10 mouse cellular contexts compared by ENCODE assay signal in the genomic region with DNA sequence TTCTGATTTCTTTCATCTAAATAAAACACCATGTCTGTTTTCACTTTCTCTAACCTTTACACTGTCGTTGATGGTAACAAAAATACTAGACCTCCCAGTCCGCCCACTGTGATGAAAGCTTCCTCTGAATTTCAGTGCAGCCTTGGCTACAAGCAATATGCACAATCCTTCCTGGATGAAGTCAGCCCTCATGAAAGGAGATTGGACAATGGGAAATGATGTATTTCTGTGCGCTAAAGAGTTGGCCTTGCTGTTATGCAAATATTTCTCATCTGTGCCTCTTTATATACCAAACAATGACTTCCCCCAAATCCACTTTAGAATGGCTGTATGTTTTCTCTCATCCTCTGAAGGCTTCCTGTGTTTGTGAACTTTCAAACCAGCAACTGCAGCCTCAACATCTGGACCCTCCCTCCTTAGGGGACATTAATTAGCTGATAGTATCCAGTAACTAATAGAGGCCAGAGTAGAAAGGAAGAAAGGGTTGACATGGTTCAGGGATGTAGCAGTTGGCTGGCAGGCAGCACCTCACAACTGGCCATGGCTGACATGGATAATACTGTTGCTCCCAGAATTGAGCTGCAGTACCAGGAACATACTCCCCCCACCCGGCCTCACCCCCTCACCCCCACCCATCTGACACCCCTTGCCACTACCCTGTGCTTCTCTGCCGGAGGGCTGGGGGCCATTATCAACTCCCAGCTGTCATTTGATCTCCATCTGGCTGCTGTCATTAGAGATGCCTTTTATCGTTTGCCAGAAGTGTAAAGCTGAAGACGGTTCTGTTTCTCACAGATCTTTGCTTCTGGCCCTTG. TPM values are rescaled to one million over a fixed set of nuclear protein-coding genes. Genes with fewer than 3 reads are reported as not detected.
A peak's percentile ranks its signal among the peaks of the same experiment; 100 is the strongest.
DNase-seq lines count a peak whose midpoint lies in the region; ATAC-seq lines count a peak whose summit lies in the region.
"Had no signal": no experiment of that assay in that cellular context is flagged by ENCODE, and none has a peak within 500 bp of the region (broad histone marks: within the 10 kb centered on the region; RNA-seq: fewer than 3 reads in every experiment).

No protein-coding gene starts in this region.

- no peaks in the 10 kb centered on the region for H3K36me3 ChIP-seq in limb, embryonic 11.5 days (ENCODE audit: control insufficient read depth, insufficient read depth, low read length)
- H3K36me3 ChIP-seq in limb, embryonic 10.5 days: no peaks in the 10 kb centered on the region
- H3K36me3 ChIP-seq in forebrain, embryonic 14.5 days (ENCODE audit: control insufficient read depth, insufficient read depth, low read length): no peaks in the 10 kb centered on the region
- H3K36me3 ChIP-seq in liver, embryonic 12.5 days: no peaks in the 10 kb centered on the region
- no peaks in the 10 kb centered on the region for H3K36me3 ChIP-seq in neural tube, embryonic 15.5 days
- H3K36me3 ChIP-seq in heart, embryonic 11.5 days (ENCODE audit: control insufficient read depth, insufficient read depth, low read length): no peaks in the 10 kb centered on the region
- H3K36me3 ChIP-seq: heart, embryonic 12.5 days had no signal

- no peak for DNase-seq in limb, embryonic 11.5 days (ENCODE audit: low spot score)
- DNase-seq in limb, embryonic 10.5 days (ENCODE audit: low spot score): no peak
- DNase-seq in forebrain, embryonic 14.5 days (ENCODE audit: low spot score): peak; percentile 67
- DNase-seq in cerebellum, adult 11 months: no peak
- DNase-seq in natural killer cell, adult 2 months (ENCODE audit: low spot score in 2 of 2): no peak
- DNase-seq: adrenal gland, postnatal 25 days had no signal

- H3K4me2 ChIP-seq in limb, embryonic 11.5 days (ENCODE audit: low read depth, severe bottlenecking): no peak overlapping the region
- H3K4me2 ChIP-seq in forebrain, embryonic 14.5 days (ENCODE audit: low read length): no peak overlapping the region
- peak overlapping the region; percentile 29 for H3K4me2 ChIP-seq in liver, embryonic 12.5 days
- H3K4me2 ChIP-seq in neural tube, embryonic 15.5 days: no peak overlapping the region
- H3K4me2 ChIP-seq in heart, embryonic 11.5 days: no peak overlapping the region
- H3K4me2 ChIP-seq: heart, embryonic 12.5 days had no signal

- H3K9me3 ChIP-seq in limb, embryonic 11.5 days (ENCODE audit: control insufficient read depth, low read length): no peaks in the 10 kb centered on the region
- H3K9me3 ChIP-seq in limb, embryonic 10.5 days (replicated peaks): no peaks in the 10 kb centered on the region
- no peaks in the 10 kb centered on the region for H3K9me3 ChIP-seq in forebrain, embryonic 14.5 days (replicated peaks; ENCODE audit: control insufficient read depth, low read length)
- no peaks in the 10 kb centered on the region for H3K9me3 ChIP-seq in liver, embryonic 12.5 days (replicated peaks)
- no peaks in the 10 kb centered on the region for H3K9me3 ChIP-seq in neural tube, embryonic 15.5 days (replicated peaks)
- H3K9me3 ChIP-seq in heart, embryonic 11.5 days (replicated peaks; ENCODE audit: control insufficient read depth, low read length): no peaks in the 10 kb centered on the region
- H3K9me3 ChIP-seq: heart, embryonic 12.5 days had no signal

- 27% methylated on average over 7 of the region's 7 CpGs for WGBS in limb, embryonic 11.5 days
- 35% methylated on average over 7 of the region's 7 CpGs for WGBS in limb, embryonic 10.5 days
- WGBS in forebrain, embryonic 14.5 days: 32% methylated on average over 7 of the region's 7 CpGs
- WGBS in liver, embryonic 12.5 days (ENCODE audit: insufficient replicate concordance): 35% methylated on average over 7 of the region's 7 CpGs
- WGBS in neural tube, embryonic 15.5 days: 26% methylated on average over 7 of the region's 7 CpGs
- WGBS in heart, embryonic 11.5 days (ENCODE audit: insufficient replicate concordance): 40% methylated on average over 7 of the region's 7 CpGs

- no peak overlapping the region for H3K27ac ChIP-seq in limb, embryonic 11.5 days (replicated peaks; ENCODE audit: low read depth, low read length)
- no peak overlapping the region for H3K27ac ChIP-seq in limb, embryonic 10.5 days
- H3K27ac ChIP-seq in forebrain, embryonic 14.5 days (ENCODE audit: low read depth, low read length): no peak overlapping the region
- H3K27ac ChIP-seq in liver, embryonic 12.5 days: peak overlapping the region; percentile 78
- H3K27ac ChIP-seq in neural tube, embryonic 15.5 days (replicated peaks): 0 out of 2 replicates have a peak overlapping the region, but pooled peaks have one; percentile 6
- no peak overlapping the region for H3K27ac ChIP-seq in heart, embryonic 11.5 days (ENCODE audit: low read depth, low read length)

- no peaks in the 10 kb centered on the region for H3K27me3 ChIP-seq in limb, embryonic 11.5 days (ENCODE audit: control insufficient read depth, insufficient read depth, low read length)
- H3K27me3 ChIP-seq in limb, embryonic 10.5 days (ENCODE audit: low read depth, poor library complexity, severe bottlenecking): no peaks in the 10 kb centered on the region
- no peaks in the 10 kb centered on the region for H3K27me3 ChIP-seq in forebrain, embryonic 14.5 days (replicated peaks; ENCODE audit: control insufficient read depth, insufficient read depth, low read length)
- no peaks in the 10 kb centered on the region for H3K27me3 ChIP-seq in liver, embryonic 12.5 days (replicated peaks)
- no peaks in the 10 kb centered on the region for H3K27me3 ChIP-seq in neural tube, embryonic 15.5 days (replicated peaks)
- no peaks in the 10 kb centered on the region for H3K27me3 ChIP-seq in heart, embryonic 11.5 days (ENCODE audit: control insufficient read depth, insufficient read depth, low read length)
- H3K27me3 ChIP-seq: heart, embryonic 12.5 days had no signal

- no peak overlapping the region for H3K9ac ChIP-seq in limb, embryonic 11.5 days (ENCODE audit: low read length)
- no peak overlapping the region for H3K9ac ChIP-seq in forebrain, embryonic 14.5 days (ENCODE audit: low read length)
- peak overlapping the region; percentile 48 for H3K9ac ChIP-seq in liver, embryonic 12.5 days
- H3K9ac ChIP-seq in neural tube, embryonic 15.5 days (replicated peaks): no peak overlapping the region
- no peak overlapping the region for H3K9ac ChIP-seq in heart, embryonic 11.5 days (ENCODE audit: low read depth, low read length)
- H3K9ac ChIP-seq: heart, embryonic 12.5 days had no signal

- ATAC-seq in limb, embryonic 11.5 days (ENCODE audit: insufficient number of reproducible peaks, low FRiP score, low TSS enrichment, low read depth): 0 out of 2 replicates have a peak, but pooled peaks have one; percentile 39
- ATAC-seq in forebrain, embryonic 14.5 days: peak; percentile 83
- ATAC-seq in liver, embryonic 12.5 days: peak; percentile 86
- ATAC-seq in neural tube, embryonic 15.5 days (ENCODE audit: low FRiP score): peak; percentile 72; the same call in 1 of the 2 replicates
- no peak; the same call in 1 of the 2 replicates for ATAC-seq in heart, embryonic 11.5 days (replicated peaks; ENCODE audit: insufficient number of reproducible peaks, low FRiP score, low TSS enrichment)

- H3K4me1 ChIP-seq in limb, embryonic 11.5 days (ENCODE audit: control insufficient read depth, insufficient read depth, low read length): peaks cover 4% of the 10 kb centered on the region
- H3K4me1 ChIP-seq in limb, embryonic 10.5 days: peaks cover 29% of the 10 kb centered on the region
- H3K4me1 ChIP-seq in forebrain, embryonic 14.5 days (ENCODE audit: control insufficient read depth, insufficient read depth, low read length): peaks cover 9% of the 10 kb centered on the region; the same call in 1 of the 2 replicates
- H3K4me1 ChIP-seq in liver, embryonic 12.5 days: peaks cover 48% of the 10 kb centered on the region
- peaks cover 8% of the 10 kb centered on the region; the same call in 1 of the 2 replicates for H3K4me1 ChIP-seq in neural tube, embryonic 15.5 days
- no peaks in the 10 kb centered on the region for H3K4me1 ChIP-seq in heart, embryonic 11.5 days (ENCODE audit: control insufficient read depth, insufficient read depth, low read length)

- no peak overlapping the region for H3K4me3 ChIP-seq in limb, embryonic 11.5 days (ENCODE audit: low read depth, low read length)
- no peak overlapping the region for H3K4me3 ChIP-seq in limb, embryonic 10.5 days
- no peak overlapping the region for H3K4me3 ChIP-seq in forebrain, embryonic 14.5 days (ENCODE audit: low read depth, low read length)
- H3K4me3 ChIP-seq in liver, embryonic 12.5 days: no peak overlapping the region
- no peak overlapping the region for H3K4me3 ChIP-seq in neural tube, embryonic 15.5 days (replicated peaks)
- no peak overlapping the region for H3K4me3 ChIP-seq in heart, embryonic 11.5 days (ENCODE audit: low read depth, low read length)
- H3K4me3 ChIP-seq: heart, embryonic 12.5 days had no signal

RNA-seq across cellular contexts. Expression of a gene that starts 11.8 kb away (rescaled TPM):
- 17.6 and 21.1 TPM in 2 replicates for polyA plus RNA-seq in limb, embryonic 11.5 days (2014; fragmentation: Nextera tagmentation; extraction: Ambion mirVana)
- polyA plus RNA-seq in limb, embryonic 10.5 days (2016; fragmentation: Nextera tagmentation; extraction: Ambion mirVana): 17.3 and 18.6 TPM in 2 replicates
- polyA plus RNA-seq in forebrain, embryonic 14.5 days (2014; fragmentation: Nextera tagmentation; extraction: Ambion mirVana): 7.1 and 9.4 TPM in 2 replicates
- 88.3 and 96.9 TPM in 2 replicates for polyA plus RNA-seq in liver, embryonic 12.5 days (2016; fragmentation: Nextera tagmentation; extraction: Ambion mirVana)
- polyA plus RNA-seq in neural tube, embryonic 15.5 days (2015; fragmentation: Nextera tagmentation; extraction: Ambion mirVana): 15.8 and 23.4 TPM in 2 replicates
- polyA plus RNA-seq in heart, embryonic 11.5 days (2014; fragmentation: Nextera tagmentation; extraction: Ambion mirVana): 9.8 and 12.5 TPM in 2 replicates

Comparison
In these comparisons a context has a peak if more than half of its experiments do, and no peak if none do; other contexts are left out.
1. H3K27ac ChIP-seq: peak in liver, embryonic 12.5 days (single experiment) and neural tube, embryonic 15.5 days (single experiment); none in limb, embryonic 11.5 days (single experiment), limb, embryonic 10.5 days (single experiment), forebrain, embryonic 14.5 days (single experiment) and heart, embryonic 11.5 days (single experiment).